Mouse (Mus musculus) MEL-GATA-1-ER (cell line): ENCODE data around the gene Exoc4.

ENCODE experiments used
- DNase-seq: peaks from one replicate; pipeline ENCODE4 v3.0.0-alpha.2; 2012; ENCODE audit warnings: low read depth; ENCODE audit errors: extremely low read depth

The Exoc4 gene

DNA sequence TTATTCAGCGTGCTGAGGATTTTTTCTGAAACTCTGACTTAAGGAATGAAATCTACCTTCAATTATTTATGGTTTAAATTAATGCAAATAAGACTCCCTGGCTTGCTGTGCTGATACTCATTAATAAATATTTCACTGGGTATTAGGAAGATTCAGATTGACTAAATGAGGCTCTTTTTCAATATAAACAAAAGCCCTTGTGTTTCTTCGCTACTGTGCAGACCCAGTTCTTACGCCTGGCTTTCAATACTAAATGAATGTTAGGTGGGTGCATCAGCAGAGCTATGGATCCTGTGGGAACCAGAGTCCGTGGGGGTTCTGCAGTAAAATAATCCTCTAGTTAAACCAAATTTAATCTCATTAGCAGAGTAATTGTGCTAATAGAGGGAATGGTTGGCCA is 490.4 kb downstream of the Exoc4 start:
- DNase-seq, result no peak

DNA sequence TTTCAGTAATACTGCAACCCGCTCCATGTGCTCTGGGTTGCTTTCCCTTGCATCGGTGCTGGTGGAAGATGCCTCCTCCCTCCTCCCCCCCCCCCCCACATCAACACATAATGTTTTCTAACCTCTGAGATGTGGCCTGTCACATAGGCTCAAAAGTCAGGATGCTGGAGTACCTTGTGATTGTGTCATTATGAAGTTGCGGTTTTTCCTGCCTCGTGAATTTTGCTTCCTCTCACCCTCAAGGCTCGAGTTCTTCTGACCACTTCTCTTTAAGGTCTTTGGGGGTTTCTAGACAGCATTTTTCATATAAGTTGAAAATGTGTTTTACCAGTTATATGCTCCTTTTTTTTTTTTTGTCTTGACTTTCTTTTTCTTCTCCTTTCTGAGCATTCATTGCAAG is 507.1 kb downstream of the Exoc4 start:
- no peak for DNase-seq

DNA sequence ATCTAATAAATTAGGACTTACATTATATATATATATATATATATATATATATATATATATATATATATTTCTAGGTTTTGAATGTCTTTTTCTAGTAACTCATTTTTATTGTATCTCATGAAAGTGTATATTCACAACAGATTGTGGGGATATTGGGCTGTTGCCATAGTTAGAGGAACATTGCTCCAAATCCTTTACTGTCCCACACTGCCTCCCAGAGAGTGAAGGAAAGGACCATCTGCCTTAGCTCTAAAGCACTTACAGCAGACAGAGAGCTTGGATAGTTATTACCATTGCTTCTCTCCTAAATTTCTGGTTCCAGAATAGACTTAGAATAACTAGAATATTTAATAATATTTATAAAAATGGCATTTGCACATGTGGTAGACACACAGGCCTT is 512.7 kb downstream of the Exoc4 start:
- no peak for DNase-seq

DNA sequence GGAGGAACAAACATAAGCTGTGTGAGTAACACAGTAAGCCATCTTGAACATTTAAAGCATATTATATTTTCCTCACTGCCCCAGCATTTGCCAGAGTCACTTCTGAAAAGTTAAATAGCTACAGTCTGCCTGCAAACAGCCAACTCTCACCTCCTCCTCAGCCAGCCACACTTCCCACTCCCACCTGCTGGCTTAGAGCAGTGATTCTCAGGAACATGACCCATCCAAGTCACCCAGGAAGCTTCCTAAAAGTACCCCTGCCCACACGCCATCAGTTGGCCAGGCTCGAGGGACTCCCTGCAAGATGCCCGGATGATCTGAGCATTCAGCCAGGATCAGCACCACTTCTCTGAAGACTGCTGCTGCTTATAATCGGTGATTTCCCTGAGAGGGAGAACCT is 514.4 kb downstream of the Exoc4 start:
- no peak for DNase-seq

DNA sequence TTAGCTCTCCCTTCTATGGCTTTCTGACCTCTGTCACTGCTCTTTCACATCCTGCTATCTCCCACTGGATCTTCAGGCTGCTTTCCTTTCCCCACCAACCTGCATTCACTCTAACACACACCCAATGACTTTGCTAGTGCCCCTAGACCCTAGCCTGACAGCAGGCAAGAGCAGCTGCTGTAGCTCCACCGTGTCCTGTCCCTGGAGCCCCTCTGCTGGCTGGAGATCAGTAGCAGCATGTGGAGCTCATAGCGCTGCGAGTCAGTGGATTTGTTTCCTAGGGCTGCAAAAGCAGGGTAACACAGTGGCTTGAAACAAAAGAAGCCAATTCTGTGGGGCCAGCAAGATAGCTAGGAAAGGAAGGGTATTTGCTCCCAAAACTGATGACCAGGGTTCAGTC is 515.1 kb downstream of the Exoc4 start:
- no peak for DNase-seq

DNA sequence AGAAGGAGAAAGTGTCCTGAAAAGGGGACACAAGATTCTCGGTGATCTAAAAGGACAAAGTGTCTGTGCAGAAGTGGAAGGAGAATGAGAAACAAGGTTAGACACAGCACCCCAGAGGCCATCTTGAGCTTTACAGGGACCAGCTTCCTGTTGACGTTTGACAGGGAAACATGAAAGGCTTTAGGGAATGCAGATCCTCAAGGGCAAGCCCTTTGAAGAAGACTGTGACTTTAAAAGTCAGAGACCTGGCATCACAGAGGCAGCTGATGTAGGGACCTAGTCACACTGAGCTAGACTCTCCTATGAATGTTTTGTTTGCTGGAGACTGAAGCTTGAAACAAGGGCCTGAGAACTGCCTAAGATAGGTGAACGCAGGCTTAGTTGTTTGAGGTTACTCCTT is 520.4 kb downstream of the Exoc4 start:
- no peak for DNase-seq

DNA sequence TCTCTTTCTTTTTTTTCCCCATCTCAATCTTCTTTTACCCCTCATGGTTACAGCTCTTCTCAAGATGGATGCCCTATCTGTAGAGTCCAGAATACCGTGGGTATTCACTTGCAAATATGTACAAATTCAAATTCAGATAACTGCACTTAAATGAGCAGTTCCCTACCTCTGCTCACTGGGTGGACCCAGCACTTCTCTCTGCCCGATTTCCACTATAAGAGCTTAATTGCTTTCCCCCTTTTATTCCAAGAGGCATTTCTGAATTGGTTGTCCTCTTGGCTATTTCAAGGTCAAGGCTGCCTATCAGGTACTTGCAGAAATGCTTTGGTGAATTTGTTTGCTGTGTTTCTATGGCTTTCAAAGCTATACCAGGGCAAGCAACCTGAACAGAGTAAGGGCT is 521.1 kb downstream of the Exoc4 start:
- no peak for DNase-seq

DNA sequence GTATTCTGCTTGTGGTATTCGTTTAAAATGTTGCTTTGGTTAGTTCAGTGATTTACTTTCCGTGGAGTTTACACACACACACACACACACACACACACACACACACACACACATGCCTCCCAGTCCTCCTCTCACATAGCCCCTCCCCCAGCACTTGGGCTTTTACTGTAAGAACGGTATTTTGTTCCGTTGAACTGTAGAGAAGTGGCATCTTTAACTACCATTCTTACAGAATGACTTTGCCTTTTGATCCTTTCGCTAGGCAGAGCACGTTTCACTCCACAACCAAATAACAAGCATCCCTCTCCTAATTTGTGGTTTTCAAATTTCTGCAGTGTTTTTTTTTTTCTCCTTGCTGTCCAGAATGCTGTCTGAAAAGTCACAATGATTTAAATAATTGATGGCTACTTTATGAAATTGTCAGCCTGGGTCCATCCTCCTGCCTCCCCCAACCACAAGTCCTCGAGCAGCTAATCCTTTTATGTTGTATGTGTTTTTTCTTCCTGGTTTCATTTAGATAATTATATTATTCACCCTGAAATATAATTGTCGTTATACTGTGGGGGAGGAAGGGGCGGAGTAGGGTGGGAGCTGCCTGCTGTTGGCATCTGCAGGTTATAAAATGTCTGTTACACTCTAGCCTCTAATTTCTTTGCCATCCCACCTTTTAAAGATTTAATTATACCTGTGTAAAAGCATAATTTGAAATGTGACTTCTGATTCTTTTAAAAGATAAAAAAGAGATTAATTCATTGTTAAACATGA is 523.8 kb downstream of the Exoc4 start:
- DNase-seq, result no peak

DNA sequence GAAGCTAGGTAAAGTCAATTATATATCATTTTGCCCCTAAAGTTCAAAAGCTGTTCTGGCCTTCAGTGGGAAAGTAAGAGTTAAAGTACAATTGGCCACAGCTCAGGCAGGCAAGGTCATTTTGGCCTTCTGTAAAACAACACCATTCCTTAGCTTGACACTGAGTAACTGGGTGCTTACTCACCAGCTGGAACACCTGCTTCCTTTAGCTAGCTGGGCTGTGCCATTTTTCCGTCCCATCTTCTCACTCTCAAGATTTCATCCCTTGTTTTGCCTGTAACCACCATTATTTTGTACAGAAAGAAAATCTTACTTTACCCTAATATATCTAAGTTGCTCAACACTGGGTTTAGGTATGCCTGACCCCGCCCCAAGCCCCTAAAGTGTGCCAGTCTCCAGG is 543.7 kb downstream of the Exoc4 start:
- DNase-seq, result no peak

DNA sequence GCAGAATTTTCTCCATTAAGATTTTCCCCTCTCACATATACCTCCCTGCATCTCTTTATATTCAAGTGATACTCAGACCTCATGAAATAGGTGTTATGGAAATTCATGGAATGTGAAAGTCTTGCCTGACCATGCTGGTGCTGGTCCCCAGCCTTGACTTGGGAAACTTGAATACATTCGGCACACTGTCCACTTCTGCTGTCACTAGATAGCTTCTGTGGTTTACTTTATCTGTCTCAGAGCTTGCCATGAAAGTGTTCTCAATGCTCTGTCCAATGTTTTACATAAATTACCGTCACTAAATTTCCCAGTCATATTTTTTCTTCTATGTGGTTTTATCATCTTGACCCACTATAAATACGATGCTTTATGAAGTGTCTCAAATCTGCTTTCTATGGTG is 552.4 kb downstream of the Exoc4 start:
- DNase-seq, result peak; percentile 4

DNA sequence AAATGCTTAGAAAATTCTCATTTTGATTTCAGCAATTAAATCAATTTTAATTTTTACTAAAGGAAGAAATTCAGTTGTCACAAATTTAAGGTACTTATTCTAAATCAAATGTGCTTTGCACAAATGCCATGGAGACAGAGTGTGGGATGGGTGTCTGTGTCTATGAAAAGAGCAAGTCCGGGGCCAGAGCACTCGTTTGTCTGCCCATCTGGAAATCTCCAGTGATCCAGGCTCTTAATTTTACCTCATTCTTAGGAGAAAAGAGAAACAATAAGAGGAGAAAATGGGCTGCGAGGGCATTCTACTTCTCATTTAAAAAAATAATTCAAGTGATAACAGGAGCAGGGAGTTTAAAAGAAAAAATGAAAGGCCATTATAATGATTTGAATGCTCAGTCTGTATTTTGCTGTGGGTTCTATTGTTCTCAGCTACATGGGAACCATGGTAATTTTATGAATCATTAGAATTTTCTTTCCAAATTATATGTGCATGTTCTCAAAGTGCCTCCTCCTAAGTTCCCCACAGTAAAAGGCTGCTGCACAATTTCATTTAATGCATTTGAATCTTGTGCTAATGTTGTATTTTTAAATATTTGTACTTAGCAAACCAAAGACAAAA is 554.7 kb downstream of the Exoc4 start:
- no peak for DNase-seq

DNA sequence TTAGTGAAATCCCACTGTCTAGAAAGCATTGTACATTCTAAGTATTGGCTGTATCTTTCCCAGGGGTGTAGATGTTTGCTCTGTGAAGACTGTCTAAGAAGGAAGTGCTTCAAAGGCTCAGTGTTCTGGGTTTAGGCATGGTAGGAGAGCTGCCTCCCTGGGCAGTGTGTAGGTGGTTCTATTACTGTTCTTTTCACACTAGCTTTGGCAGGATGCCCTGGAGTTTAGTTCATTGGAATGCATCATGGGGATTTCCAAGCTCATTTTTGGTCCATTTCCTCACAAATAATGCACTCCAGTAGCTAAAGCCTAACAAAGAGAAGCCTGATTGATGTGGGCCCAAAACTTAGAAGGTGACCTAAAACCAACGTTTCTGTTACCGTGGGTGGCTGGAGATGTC is 555.9 kb downstream of the Exoc4 start:
- DNase-seq, result no peak

DNA sequence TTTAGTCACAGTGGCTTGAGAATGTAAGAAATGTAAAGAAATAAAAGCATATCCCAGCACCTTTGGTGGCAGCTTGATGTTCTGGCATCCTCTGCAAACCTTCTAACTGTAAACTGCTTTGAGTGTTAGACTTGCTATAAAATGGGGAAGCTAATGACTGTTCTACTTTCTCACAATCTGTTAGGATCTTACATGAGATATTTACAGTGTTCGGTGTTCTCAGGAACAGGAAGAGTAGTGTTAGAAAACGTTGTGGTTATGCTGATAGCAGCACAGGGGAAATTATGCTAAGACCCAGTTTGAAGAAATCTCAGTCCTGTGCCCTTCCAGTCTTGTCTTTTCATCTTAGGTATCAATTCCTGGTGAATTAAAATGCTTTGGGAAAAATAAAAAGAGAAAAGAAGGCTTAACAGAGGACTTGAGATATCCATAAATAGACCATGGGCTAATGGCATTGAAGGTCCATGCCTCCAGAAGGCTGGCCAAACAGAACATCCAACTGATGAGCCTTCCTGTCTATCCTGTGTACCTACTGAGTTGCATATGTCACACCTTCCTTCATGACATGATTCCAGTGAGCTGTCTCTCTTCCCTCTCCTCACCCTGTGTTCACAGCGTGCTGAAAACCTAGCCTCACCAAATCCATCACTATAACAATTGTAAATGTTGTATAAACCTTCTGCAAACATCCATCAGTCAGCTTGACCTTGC is 557.3 kb downstream of the Exoc4 start:
- peak; percentile 23 for DNase-seq

DNA sequence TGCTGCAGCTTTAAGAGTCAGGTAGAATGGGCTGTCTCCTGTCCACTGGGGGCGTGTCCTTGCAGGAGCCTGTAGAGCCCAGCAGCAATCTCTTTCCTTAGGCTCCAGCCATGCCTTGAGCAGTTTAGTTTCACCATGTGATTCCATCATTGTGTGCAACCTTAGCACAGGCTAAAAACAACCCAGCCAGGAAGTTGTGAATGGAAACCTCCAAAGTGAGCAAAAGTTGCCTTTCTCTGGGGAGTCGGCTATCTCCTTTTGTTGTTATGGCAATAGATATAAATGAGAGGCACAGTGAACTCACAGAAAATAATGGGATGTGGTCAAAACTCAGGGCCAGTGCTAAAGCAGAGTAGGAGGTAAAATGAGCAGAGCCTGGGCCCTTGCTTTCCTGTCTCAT is 565.5 kb downstream of the Exoc4 start:
- DNase-seq, result no peak

DNA sequence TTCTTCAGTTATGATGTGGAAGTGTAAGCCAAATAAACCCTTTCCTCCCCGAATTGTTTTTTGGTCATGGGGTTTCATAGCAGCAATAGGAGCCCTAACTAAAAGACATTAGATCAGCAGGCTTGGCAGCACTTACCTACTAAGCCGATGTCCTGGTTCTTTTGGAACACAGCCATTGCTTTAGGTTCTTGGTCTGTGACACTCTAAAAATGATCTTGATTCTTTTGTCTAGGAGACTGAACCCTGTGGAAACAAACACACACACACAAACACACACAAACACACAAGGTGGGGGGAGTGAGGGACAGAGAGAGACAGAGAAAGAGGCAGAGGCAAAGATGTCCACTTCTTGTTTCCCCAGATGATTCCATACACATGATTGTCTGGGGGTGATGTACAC is 574.3 kb downstream of the Exoc4 start:
- no peak for DNase-seq

DNA sequence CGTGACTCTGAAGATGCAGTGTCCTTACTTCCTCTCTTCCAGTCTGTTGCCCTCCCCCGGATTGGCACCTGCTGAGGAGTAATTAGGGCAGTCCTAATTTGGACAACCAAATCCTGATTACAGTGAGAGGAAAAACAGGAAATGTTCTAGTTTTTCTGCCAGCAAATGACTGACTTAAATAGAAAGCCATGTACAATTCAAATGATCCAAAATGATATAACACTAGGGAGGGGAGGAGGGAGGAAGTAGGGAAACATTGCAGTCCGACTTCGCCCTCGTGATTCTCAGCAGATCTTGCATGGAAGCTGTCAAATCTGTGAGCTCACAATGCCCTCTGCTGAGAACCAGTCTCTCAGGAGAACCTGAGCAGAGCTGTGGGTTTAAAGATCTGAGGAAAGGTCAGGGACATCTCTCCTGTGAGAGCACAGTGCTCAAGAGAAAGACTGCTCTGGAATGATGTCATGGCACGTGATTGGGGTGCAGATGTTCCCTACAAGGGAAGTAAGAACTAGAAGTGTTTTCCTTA is 575.0 kb downstream of the Exoc4 start:
- DNase-seq, result no peak

DNA sequence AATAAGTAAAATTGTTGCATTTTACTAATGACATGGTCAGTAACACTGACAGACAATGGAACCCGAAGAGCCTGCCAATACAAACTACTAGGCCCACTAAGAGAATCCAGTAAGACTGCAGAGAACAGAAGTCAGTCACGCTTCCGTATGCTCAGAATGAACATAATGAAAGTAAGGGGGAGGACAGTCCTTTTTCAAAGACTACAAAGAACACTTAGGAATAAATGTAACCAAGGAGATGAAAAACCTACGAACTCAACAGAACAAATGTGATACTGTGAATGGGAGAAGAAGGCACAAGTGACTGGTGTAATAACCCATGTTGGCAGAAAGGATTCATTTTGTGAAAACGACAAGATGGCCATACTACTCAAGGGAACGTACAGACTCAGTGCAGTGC is 579.6 kb downstream of the Exoc4 start:
- no peak for DNase-seq

DNA sequence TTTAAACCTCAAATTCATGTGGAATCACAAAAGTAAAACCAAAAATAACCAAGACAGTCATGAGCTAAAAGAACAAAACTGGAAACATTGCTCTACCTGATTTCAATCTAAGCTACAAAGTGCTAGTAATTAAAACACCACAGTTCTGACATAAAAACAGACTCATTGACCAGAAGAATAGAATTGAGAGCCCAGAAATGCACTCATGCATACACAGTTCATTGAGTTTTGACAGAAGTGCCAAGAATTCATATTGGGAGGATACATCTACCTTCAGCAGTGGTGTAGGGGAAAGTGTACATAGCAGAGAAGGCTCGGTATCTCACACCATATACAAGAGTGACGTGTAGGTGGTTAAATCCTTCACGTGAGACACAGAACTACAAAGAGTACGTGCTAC is 580.4 kb downstream of the Exoc4 start:
- no peak for DNase-seq

DNA sequence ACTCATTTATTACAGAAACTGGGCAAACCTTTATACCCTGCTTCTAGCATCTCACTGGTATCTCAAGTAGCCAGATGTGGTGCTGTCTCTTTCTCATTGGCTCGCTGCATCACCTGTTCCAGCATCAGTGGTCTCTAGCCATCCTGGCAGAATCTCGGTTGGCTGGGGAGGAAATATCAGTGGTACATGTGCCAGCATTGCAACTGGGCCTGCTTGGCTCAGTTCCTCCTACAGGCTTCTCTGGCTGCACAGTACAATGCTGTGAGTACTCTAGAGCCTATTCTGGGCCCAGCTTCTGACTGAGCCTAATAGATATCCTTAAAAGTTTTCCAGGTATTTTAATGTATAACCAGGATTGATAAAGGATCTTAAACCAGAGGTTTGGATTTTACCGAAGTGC is 582.4 kb downstream of the Exoc4 start:
- DNase-seq, result no peak

DNA sequence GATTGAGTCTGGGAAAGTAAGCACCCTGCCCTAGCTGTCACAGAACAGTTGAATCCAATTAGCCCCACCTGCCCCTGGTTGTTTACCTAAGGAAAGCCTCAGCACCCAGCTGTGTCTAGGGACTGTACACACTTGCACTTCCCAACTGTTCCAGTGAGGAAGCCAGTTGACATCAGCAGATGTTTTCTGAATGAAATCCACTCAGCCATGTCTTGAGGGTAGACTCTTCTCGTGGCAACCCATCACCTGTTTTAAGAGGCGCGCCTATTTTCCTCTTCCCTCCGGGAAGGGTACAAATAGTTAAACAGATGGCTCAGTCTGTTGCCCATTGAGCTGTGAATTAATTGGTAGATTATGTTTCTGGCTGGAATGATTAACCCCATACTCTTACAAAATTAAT is 584.1 kb downstream of the Exoc4 start:
- no peak for DNase-seq

DNA sequence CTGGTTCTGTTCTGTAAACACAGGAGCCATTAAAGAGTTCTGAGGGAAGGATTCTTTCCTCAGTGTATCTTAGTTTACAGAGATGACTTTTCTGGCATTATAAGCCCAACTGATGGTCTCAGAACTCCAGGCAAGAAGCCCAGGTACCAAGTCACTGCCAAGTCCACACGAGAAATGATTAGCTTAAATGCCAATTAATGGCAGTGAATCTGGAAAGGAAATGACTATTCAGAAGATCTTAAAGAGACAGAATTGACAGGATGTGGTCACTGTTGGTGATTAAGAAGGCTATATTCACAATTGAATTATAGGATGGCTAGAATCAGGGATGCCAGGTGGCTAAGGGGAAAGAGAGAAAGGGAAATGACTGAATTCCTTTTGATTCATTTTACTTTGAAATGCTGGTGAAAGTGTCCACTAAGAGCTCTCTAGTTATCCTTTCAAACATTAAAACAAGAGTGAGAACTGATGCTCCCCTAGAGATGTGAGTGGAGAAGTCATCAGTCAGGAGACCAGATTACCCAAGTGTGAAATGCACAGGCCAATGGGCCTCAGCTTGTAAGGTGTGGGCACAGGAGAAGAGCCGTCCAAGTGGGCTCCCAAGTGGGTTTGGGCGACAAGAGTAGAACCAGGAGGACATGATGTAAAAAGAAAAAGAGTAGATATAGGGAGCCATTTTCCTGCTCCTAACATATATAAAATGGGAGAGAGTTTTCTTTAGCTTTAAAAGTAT is 587.3 kb downstream of the Exoc4 start:
- DNase-seq, result no peak

DNA sequence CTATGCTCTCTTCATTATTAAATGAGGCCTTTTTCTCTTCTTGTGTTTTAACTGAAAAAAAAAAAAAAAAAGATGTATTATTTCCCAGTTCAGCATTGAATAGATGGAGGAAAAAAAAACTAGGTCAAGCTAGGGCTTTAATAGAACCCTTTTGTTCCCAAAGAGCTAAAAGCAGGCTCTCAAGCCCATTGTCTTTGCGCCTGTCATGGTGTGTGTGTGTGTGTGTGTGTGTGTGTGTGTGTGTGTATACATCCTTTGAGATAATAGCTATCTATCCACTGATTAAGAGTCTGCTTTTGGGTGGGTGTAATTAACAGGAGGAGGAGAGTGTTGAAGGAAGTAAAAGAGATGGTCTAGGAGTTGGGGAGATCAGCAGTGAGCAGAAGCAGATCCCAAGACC is 594.0 kb downstream of the Exoc4 start:
- DNase-seq, result no peak
